Mouse (Mus musculus): Measurements from ENCODE around the gene Pde1c. TPM values are rescaled to one million over a fixed set of nuclear protein-coding genes. Genes with fewer than 3 reads are reported as not detected.

The Pde1c gene
- total RNA-seq, 2 experiments from 2014 or later: 3.1 to 3.6 TPM

- DNase-seq (ENCODE audit: extremely low spot score in 1 of 2, low spot score in 1 of 2): no peak
Observed at GRCm38 (mm10) chr6:56335811-56336446, 233.0 kb downstream of the Pde1c start.

- DNase-seq (ENCODE audit: extremely low spot score in 1 of 2, low spot score in 1 of 2): no peak
Observed at GRCm38 (mm10) chr6:56332149-56332548, 236.8 kb downstream of the Pde1c start.

- no peak for DNase-seq (ENCODE audit: extremely low spot score in 1 of 2, low spot score in 1 of 2)
Observed at GRCm38 (mm10) chr6:56331432-56331831, 237.5 kb downstream of the Pde1c start.

DNA sequence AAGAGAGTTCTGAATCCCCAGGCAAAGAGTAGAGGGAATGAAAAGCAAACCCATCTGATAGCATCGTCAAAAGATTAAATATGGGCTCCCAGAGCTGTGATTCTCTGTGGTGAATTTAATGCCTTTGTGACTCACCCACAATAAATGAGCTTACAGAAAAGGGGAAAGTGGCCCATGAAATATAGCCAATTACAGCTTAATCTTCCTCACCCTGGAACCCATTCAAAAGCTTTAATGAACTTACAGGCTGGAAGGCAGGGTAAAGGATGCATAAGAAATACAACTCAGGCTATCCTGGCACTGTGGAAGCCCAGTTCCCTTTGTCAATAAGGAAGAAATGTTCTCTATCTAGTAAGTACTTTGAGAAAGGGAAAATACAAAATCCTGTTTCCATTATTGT lies 240.8 kb downstream of the Pde1c start:
- no peak for DNase-seq (ENCODE audit: extremely low spot score in 1 of 2, low spot score in 1 of 2)

DNA sequence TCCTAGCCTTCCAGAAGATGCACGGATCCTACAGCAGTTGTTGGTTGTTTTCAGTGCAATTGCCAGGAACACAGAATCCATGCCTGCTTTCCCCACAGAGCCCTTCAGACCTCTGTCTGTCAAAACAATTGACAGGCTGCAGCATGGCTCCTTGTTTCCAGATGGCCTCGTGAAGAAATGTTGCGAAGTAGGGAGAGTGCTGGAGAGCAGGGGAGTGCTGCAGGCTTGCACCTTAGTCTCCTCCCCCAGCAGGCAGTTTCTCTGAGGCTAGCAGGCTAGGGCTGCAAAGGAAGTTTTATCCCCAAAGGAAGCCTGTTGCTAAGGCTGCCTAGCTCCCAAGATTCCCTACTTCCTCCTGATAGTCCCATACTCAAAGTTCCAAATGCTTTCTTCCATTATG lies 246.1 kb downstream of the Pde1c start:
- no peak for DNase-seq (ENCODE audit: extremely low spot score in 1 of 2, low spot score in 1 of 2)

- no peak for DNase-seq (ENCODE audit: extremely low spot score in 1 of 2, low spot score in 1 of 2)
Observed at GRCm38 (mm10) chr6:56310318-56310717, 258.6 kb downstream of the Pde1c start.

DNA sequence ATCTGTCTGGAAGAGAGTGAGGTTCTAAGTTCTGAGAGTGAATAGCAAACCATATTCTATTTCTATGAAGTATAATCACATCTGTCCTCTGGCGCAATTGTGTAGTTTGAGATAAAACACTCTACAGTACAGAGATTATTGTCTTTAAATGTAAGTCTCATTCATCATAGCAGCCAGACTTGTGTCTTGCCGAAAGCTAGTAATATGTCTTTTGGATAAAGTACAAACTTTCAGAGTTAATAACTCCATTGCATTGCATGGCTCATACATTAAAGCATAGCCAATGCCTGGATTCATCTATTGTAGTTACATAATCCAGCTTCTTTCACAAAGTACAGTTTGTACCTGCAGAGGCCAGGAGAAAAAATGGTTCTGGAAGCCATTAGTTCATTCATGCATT lies 262.8 kb downstream of the Pde1c start:
- no peak for DNase-seq (ENCODE audit: extremely low spot score in 1 of 2, low spot score in 1 of 2)

DNA sequence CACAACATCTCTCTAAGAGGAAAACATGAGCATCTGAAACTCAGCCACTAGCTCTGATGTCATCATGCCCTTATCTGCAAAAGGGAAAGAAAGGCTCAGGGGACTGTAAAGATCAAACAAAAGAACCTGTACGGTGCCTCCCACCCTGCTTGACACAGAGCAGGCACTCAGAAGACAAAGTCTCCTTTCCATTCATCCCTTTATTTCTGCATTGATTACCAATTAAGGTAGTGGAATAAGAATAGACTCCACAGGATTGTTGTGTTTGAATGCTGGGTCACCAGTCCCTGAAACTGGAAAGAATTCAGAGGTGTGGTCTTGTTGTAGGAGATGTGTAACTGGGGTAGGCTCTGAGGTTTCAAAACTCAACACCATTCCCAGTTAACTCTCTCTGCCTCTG lies 276.7 kb downstream of the Pde1c start:
- no peak for DNase-seq (ENCODE audit: extremely low spot score in 1 of 2, low spot score in 1 of 2)

DNA sequence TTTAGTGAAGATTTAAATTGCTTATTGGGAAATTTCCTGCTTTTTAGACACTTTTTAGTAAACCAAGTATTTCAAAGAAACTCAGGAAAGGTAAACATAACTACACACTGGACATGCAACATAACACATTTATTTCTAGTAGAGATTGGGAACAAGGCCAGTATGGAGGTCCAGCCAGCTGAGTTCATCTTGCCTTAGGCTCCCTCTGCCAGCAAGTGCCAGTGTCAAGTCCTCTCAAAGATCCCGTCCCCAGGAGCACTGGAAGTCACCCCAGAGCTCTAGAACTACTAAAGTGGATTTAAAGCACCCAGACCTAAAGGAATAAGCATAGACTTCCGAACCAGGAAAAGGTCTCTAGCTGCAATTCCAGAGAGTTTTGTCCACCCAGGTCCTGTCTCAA lies 279.6 kb downstream of the Pde1c start:
- DNase-seq (ENCODE audit: extremely low spot score in 1 of 2, low spot score in 1 of 2): no peak

GRCm38 (mm10) chr6:56284821-56285220 lies 284.1 kb downstream of the Pde1c start:
- no peak for DNase-seq (ENCODE audit: extremely low spot score in 1 of 2, low spot score in 1 of 2)

GRCm38 (mm10) chr6:56275461-56275860 lies 293.4 kb downstream of the Pde1c start:
- DNase-seq (ENCODE audit: extremely low spot score in 1 of 2, low spot score in 1 of 2): no peak

DNA sequence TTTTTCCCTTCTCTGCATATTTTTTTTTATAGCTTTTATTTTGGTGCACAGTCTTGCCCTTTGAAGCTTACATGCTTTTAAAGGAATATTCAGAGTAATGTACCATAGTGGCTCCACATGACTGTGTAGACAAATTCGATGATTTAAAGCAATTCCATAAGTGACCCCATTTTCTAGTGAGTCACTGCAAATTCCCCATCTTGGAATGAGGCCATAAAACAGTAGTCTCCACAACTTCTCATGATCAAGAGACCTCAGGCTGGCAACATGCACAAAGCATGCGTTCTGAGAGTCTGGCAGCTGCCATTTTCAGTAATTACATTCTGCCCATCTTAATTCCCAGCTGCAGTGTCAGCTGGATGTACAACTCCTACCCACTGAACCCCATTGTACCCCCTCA lies 297.2 kb downstream of the Pde1c start:
- DNase-seq (ENCODE audit: extremely low spot score in 1 of 2, low spot score in 1 of 2): no peak

GRCm38 (mm10) chr6:56264509-56264908 lies 304.4 kb downstream of the Pde1c start:
- no peak for DNase-seq (ENCODE audit: extremely low spot score in 1 of 2, low spot score in 1 of 2)

DNA sequence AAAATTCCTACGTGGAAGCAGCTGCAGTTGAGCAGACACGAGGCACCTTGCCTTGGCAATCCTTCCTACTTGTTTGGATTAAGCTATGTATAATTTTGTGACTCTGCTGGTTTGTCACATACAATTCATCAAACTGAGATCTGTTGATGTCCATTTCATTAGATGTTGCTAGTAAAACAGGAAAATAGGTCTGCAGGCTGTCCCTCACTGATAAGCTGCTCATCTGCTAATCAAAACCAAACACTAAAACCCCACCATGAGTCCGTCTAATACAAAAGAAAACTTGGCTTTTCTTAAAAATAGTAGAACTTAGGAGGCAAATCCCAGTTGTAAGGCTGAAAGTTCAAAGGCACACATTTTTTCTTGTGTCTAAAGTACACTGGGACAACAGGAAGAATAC lies 308.8 kb downstream of the Pde1c start:
- DNase-seq (ENCODE audit: extremely low spot score in 1 of 2, low spot score in 1 of 2): no peak

- no peak for DNase-seq (ENCODE audit: extremely low spot score in 1 of 2, low spot score in 1 of 2)
Observed at GRCm38 (mm10) chr6:56257555-56258297, 311.2 kb downstream of the Pde1c start.

GRCm38 (mm10) chr6:56250091-56250490 lies 318.8 kb downstream of the Pde1c start:
- no peak for DNase-seq (ENCODE audit: extremely low spot score in 1 of 2, low spot score in 1 of 2)

DNA sequence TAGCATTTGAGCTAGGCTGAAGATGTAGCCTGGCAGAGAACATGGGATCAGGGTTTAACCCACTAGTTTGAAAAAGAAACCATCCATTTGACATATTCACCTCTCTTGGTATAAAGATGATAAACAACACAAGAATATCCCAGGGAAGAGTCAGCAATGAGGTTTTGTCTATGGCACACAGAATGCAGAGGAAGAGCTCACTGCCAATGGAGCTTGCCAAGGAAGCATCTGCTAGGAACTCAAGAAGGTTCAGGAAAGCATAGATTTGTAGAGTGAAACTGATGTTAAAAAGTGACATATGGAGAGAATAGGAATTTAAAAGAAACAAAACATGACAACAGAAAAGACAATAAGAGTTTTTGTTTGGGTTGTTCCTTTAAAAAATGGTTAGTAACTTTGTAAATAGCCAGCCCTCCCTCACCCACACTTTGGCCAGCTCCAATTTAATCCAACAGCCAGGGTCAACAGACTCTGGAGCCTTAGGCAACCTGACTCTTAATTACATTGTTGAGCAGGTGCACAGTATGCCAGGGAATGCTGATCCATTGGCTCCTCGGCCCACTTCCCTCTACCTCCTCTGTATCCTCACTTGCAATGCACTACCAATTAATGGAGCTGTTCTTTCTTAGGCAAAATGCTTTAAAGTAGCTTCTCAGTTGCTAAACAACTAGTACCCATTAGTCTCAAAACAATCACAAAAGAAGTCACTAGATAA lies 377.3 kb downstream of the Pde1c start:
- DNase-seq (ENCODE audit: extremely low spot score in 1 of 2, low spot score in 1 of 2): no peak

DNA sequence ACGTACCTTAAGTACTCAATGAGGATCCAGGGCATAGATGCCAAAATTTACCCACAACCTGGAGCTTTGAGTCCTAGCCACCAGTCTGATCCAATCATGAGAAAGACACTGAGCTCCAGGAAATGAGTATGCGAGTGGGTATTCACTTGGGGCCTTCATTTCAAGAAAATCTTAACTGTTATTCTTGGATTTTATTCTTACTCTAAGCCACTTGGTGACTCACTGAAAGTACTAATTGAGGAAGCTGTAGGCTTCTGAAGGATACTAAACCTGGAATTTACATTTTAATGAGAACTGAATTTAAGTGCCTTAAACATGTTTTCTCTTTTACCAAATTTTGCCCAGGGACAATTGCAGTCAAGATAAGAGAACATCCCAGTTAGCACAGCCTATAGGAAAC lies 392.4 kb downstream of the Pde1c start:
- DNase-seq (ENCODE audit: extremely low spot score in 1 of 2, low spot score in 1 of 2): no peak

DNA sequence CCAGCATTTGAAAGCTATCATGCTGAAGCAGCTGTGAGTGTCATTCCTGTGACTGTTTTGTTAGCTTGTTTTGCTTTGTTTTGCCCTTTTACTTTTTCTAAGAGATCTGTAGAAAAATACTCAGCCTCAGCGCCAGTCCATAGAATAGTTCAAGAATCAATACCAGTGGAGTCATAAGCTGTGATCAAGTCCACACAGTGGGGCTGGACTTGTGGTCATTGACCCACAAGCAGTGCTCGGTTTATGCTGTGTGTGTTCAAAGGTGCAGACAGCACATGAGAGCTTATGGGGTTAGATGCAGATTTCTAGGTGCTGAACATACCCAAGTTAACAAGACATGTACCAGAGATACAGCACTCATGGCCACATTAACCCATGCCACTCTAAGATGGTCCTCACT lies 396.7 kb downstream of the Pde1c start:
- DNase-seq (ENCODE audit: extremely low spot score in 1 of 2, low spot score in 1 of 2): no peak

DNA sequence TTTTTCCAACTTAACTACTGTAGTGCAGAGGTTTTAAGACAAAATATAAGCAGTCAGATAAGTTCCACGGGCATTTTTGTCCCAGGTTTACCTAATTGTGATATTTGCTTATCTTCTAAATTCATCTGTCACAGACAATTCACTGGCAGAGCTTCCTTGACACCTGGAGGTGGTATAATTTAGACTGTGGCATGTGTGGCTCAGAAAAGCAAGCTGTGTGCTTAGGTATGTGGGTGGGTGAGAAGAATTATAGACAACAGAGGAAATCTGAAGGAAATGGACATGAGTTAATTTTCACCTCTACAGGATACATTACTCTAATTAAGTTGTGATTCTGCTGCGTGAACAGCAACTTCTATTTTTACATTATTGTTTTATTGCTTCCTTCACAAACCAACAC lies 400.2 kb downstream of the Pde1c start:
- DNase-seq (ENCODE audit: extremely low spot score in 1 of 2, low spot score in 1 of 2): no peak

- DNase-seq (ENCODE audit: extremely low spot score in 1 of 2, low spot score in 1 of 2): no peak
Observed at GRCm38 (mm10) chr6:56158217-56158616, 410.7 kb downstream of the Pde1c start.

- no peak for DNase-seq (ENCODE audit: extremely low spot score in 1 of 2, low spot score in 1 of 2)
Observed at GRCm38 (mm10) chr6:56156836-56157235, 412.1 kb downstream of the Pde1c start.
